Comparison of ENCODE assay signal across 10 mouse cellular contexts in genomic region chr3:55152673-55153334, GRCm38 (mm10). TPM values are rescaled to one million over a fixed set of nuclear protein-coding genes. Genes with fewer than 3 reads are reported as not detected.
A peak's percentile ranks its signal among the peaks of the same experiment; 100 is the strongest.
DNase-seq lines count a peak whose midpoint lies in the region; ATAC-seq and TF ChIP-seq lines count a peak whose summit lies in the region.
"Had no signal": no experiment of that assay in that cellular context is flagged by ENCODE, and none has a peak within 500 bp of the region (broad histone marks: within the 10 kb centered on the region; RNA-seq: fewer than 3 reads in every experiment).

No protein-coding gene starts in this region.

- CTCF ChIA-PET in Patski (lab: Charles Lee) = interaction anchor here (0.6 to 16.3 kb wide), 57 partner anchors 8 to 341 kb away, joined by 3 to 215 read pairs (median 4); partner anchors contain the start of genes Ccdc169, Dclk1 and Sohlh2

- H3K27ac ChIP-seq in liver, embryonic 14.5 days = no peak overlapping the region
- no peak overlapping the region for H3K27ac ChIP-seq in liver, embryonic 12.5 days

- peak; percentile 39; the same call in 1 of the 2 replicates for TF ChIP-seq CTCF in liver, embryonic 14.5 days (IDR thresholded peaks at IDR 0.05; ENCODE audit: low read depth)
- peak; percentile 58 for TF ChIP-seq CTCF in Patski (IDR thresholded peaks at IDR 0.05)

- H3K4me2 ChIP-seq in liver, embryonic 14.5 days (ENCODE audit: low read depth) = no peak overlapping the region
- no peak overlapping the region for H3K4me2 ChIP-seq in liver, embryonic 12.5 days

- DNase-seq in liver, embryonic 14.5 days (ENCODE audit: low read depth in 3 of 3, low spot score in 3 of 3) = peak in 2 of 3 experiments; percentile 3 to 4
- DNase-seq in Patski (ENCODE audit: low read depth, low spot score) = peak; percentile 13
- DNase-seq in embryo, embryonic 9.5 days (ENCODE audit: extremely low spot score) = peak; percentile 39
- DNase-seq in retina, adult 2 months (ENCODE audit: low read depth, low spot score) = peak; percentile 39
- DNase-seq in spleen, adult 18-20 months = no peak
- DNase-seq: thymus, postnatal 25 days had no signal

- ATAC-seq in liver, embryonic 14.5 days (ENCODE audit: insufficient read depth) = no peak
- ATAC-seq in liver, embryonic 12.5 days = no peak
- ATAC-seq in Patski = no peak
- no peak for ATAC-seq in erythroid progenitor cell, adult 5-6 weeks (replicated peaks; ENCODE audit: low FRiP score, poor library complexity, severe bottlenecking)

- TF ChIP-seq EP300 in liver, embryonic 14.5 days (IDR thresholded peaks at IDR 0.05; ENCODE audit: low read depth) = no peak

- H3K27me3 ChIP-seq in liver, embryonic 14.5 days (ENCODE audit: control insufficient read depth, insufficient read depth, low read length) = no peaks in the 10 kb centered on the region
- H3K27me3 ChIP-seq in liver, embryonic 12.5 days (replicated peaks) = no peaks in the 10 kb centered on the region
- no peaks in the 10 kb centered on the region for H3K27me3 ChIP-seq in Patski

- POLR2A ChIA-PET in Patski (lab: Charles Lee) = interaction anchor here (0.7 to 2.6 kb wide), 3 partner anchors 153 to 202 kb away, joined by 3 to 9 read pairs (median 6); no protein-coding TSS in a partner anchor

- no peak overlapping the region for H3K9ac ChIP-seq in liver, embryonic 14.5 days (replicated peaks)
- no peak overlapping the region for H3K9ac ChIP-seq in liver, embryonic 12.5 days

- H3K36me3 ChIP-seq in liver, embryonic 14.5 days (replicated peaks; ENCODE audit: control insufficient read depth, insufficient read depth, low read depth) = no peaks in the 10 kb centered on the region
- H3K36me3 ChIP-seq in liver, embryonic 12.5 days = no peaks in the 10 kb centered on the region

- H3K4me1 ChIP-seq in liver, embryonic 14.5 days (replicated peaks; ENCODE audit: control insufficient read depth in 2 of 2, insufficient read depth in 2 of 2, low read length in 1 of 2) = no peaks in the 10 kb centered on the region
- H3K4me1 ChIP-seq in liver, embryonic 12.5 days = no peaks in the 10 kb centered on the region

- in situ Hi-C loops in Patski (cut with MboI; ENCODE audit: low pct_unique_long_range_greater_than_20kb) = loop anchor here (5.0 kb wide), 1 partner anchor 336 kb away; no protein-coding TSS in a partner anchor

- H3K9me3 ChIP-seq in liver, embryonic 14.5 days (ENCODE audit: control insufficient read depth, low read length) = no peaks in the 10 kb centered on the region
- no peaks in the 10 kb centered on the region for H3K9me3 ChIP-seq in liver, embryonic 12.5 days (replicated peaks)

- H3K4me3 ChIP-seq in liver, embryonic 14.5 days (ENCODE audit: insufficient read depth in 1 of 2, low read depth in 2 of 2, low read length in 2 of 2) = no peak overlapping the region
- H3K4me3 ChIP-seq in liver, embryonic 12.5 days = no peak overlapping the region

- 42% methylated on average over 6 of the region's 6 CpGs for WGBS in liver, embryonic 14.5 days (ENCODE audit: insufficient replicate concordance)
- 53% methylated on average over 6 of the region's 6 CpGs for WGBS in liver, embryonic 12.5 days (ENCODE audit: insufficient replicate concordance)

RNA-seq across cellular contexts. Expression of gene Ccdc169, which starts 15.7 kb away (rescaled TPM):
- polyA plus RNA-seq in liver, embryonic 14.5 days (2012; rRNA removed) = 0.02 TPM in 1 of 2 replicates, not detected in the other
- not detected in 2 replicates for polyA plus RNA-seq in liver, embryonic 14.5 days (2014; fragmentation: Nextera tagmentation; extraction: Ambion mirVana)
- not detected in 2 replicates for polyA plus RNA-seq in liver, embryonic 12.5 days (2016; fragmentation: Nextera tagmentation; extraction: Ambion mirVana)
- polyA plus RNA-seq in Patski (2021) = 0.10 TPM
- total RNA-seq in erythroid progenitor cell, adult 5-6 weeks (2015; ENCODE audit: low replicate concordance) = not detected in 2 replicates
- not detected in 2 replicates for total RNA-seq in erythroid progenitor cell, adult 5-6 weeks (2017; ENCODE audit: low replicate concordance)

RNA-seq across cellular contexts. Expression of gene Sohlh2, which starts 29.0 kb away (rescaled TPM):
- not detected in 2 replicates for polyA plus RNA-seq in liver, embryonic 14.5 days (2012; rRNA removed)
- not detected in 2 replicates for polyA plus RNA-seq in liver, embryonic 14.5 days (2014; fragmentation: Nextera tagmentation; extraction: Ambion mirVana)
- not detected in 2 replicates for polyA plus RNA-seq in liver, embryonic 12.5 days (2016; fragmentation: Nextera tagmentation; extraction: Ambion mirVana)
- not detected for polyA plus RNA-seq in Patski (2021)
- not detected in 2 replicates for total RNA-seq in erythroid progenitor cell, adult 5-6 weeks (2015; ENCODE audit: low replicate concordance)
- not detected in 2 replicates for total RNA-seq in erythroid progenitor cell, adult 5-6 weeks (2017; ENCODE audit: low replicate concordance)
- total RNA-seq: layer of hippocampus, adult 18-20 months had no signal
- polyA plus RNA-seq: cortical plate, adult 2 months had no signal

RNA-seq across cellular contexts. Expression of gene Spg20, which starts 40.9 kb away (rescaled TPM):
- 3.1 and 3.9 TPM in 2 replicates for polyA plus RNA-seq in liver, embryonic 14.5 days (2012; rRNA removed)
- polyA plus RNA-seq in liver, embryonic 14.5 days (2014; fragmentation: Nextera tagmentation; extraction: Ambion mirVana) = 6.0 and 7.7 TPM in 2 replicates
- 15.8 and 16.2 TPM in 2 replicates for polyA plus RNA-seq in liver, embryonic 12.5 days (2016; fragmentation: Nextera tagmentation; extraction: Ambion mirVana)
- 69.2 TPM for polyA plus RNA-seq in Patski (2021)
- total RNA-seq in erythroid progenitor cell, adult 5-6 weeks (2015; ENCODE audit: low replicate concordance) = 0.36 and 2.9 TPM in 2 replicates
- total RNA-seq in erythroid progenitor cell, adult 5-6 weeks (2017; ENCODE audit: low replicate concordance) = 2.3 and 2.4 TPM in 2 replicates

Comparison
In these comparisons a context has a peak if more than half of its experiments do, and no peak if none do; other contexts are left out.
1. DNase-seq: peak in liver, embryonic 14.5 days (2 of 3), Patski (single experiment), embryo, embryonic 9.5 days (single experiment) and retina, adult 2 months (single experiment); none in spleen, adult 18-20 months (0 of 2).